Mouse (Mus musculus) monocyte, adult 59 days (primary cell): ENCODE data around the gene Cry2. TPM values are rescaled to one million over a fixed set of nuclear protein-coding genes. Genes with fewer than 3 reads are reported as not detected.

ENCODE experiments used
- total RNA-seq, 2 experiments: library from RNA; stranded (reverse); gene quantifications; one replicate each; pipeline ENCODE4 v1.2.4; 2023

The Cry2 gene
- 10 to 100 TPM; 17.8 to 24.6 TPM for total RNA-seq

DNA sequence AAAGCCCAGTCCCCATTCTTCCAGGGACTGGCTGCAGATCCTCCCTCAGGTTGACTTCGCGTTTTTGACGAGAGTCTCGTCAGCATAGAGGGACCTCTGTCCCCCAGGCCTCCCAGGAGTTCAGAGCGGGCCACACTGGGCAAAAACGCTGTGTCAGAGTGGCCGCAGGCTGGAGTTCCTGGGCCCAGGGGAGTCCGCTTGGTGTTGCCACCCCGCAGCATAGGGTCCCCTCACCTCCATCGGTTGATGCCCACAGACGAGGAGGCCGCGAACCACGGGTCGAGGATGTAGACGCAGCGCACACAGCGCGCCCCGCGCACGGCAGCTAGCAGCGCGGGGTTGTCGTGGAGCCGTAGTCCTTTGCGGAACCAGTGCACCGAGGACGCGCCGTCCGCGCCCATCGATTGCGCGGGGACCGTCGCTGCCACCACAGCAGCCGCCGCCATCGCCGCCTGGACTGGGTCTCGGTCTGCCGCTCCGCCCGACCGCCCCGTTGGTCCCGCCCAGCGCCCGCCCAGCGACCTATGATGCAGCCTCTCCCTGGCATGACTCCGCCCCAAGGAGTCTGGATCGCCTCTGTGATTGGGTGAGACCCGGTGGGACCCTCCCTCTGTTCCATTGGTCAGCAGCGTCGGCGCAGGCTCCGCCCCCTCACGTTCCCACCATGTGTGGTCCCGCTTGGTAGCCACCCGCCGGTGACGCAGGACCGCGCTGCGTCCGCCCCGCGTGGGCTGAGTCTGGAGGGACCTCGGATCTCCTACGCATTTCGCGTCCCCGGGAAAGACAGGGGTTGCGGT is at the start of gene Cry2:
Gene Cry2, minus strand, starts transcription at position 466 of the 797 bp plus-strand sequence.

DNA sequence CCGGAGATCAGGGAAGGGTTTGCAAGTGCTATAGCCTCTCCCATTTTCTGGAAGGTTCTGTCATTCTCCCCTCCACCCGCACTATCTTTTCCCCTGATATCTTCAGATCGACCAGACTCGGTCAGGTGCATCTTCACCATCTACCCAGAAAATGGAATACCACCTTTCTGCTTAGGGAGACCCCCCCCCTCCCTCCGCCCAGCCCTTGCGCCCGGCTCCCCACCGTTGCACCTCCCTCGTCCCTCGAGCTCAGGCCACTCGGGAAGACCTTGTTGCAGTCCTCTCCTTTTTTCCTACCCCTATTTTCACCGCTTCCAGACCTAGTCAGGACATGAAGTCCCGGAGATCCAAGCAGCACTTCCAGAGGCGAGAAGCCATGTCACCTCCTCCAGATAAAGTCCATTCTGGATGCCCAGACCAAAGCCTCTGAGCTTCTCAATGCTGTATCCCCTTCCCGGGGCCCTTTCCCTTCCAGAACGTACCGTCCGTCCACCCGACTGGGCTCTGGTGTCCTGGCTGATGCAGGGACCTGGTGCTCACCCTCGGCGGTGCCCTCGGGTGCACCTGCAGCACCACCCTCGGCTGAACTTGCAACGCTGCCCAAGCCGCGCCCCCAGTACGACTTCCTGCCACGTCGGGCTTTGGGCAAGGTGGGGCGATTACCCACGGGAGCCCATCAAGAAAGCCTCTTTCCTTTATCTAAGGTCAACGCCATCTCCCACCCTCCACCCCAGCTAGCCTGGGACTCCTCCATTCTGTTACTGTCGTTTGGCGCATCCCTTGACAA is 26.3 kb upstream of the Cry2 start, which contains the start of gene Slc35c1:
Gene Slc35c1, minus strand, starts transcription at position 618 of the 787 bp plus-strand sequence.

DNA sequence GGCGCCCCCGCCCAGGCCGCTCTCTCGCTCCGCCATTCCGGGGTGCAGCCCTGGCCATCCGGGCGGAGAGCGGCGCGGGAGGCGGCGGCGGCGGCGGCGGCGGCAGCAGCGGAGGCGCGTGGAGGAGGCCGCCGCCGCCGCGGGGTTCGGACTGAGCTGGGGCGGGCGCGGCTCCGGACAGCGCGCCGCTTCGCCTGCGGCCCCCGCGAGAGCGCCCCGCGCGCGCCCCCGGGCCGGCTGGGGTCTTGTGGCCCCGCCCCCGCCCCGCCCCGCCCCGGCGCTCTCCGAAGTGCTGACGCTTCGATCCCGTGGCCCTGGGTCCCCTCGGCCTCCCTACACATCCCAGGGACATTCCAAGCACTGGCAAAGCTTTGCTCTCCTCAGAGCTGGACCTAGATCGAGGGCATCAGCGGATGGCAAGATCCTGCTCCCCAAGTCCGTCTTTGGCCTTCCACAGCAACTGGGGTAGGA is 32.7 kb downstream of the Cry2 start, which contains the start of gene Mapk8ip1:
Gene Mapk8ip1, minus strand, starts transcription at position 173 of the 471 bp plus-strand sequence.

DNA sequence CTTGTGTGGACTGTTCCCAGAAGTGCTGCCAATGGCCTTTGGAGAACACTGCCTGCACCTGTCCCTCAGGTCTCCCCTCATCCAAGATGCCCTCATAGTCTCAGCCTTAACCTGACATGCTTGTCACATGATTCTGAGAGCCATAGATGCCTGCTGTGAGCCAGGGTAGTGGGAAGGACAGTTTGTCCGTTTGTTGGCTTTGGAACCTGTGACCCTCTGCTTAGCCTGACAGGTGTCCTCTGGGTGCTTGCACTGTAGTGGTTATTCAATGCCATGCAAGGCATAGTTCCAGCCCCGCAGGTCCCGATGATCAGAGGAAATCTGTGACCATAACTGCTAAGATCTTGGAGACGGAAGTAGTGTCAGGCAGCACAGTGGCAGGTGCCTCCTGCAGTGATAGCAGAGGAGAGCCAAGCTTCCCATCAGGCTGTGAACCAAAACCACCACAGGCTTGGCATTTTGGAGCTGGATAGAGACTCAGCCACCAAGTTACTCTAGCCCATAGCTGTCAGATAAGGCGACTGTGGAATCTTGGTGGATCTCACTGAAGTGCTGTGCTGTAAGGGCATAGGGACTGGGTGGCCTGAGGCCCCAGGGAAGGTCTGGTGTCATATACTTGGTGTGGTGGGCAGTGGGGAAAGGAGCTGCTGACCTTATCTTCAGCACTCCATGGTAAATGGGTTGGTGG is 51.8 kb downstream of the Cry2 start, which contains the start of gene 1700029I15Rik:
Gene 1700029I15Rik, plus strand, starts transcription at position 638 of the 688 bp plus-strand sequence.

DNA sequence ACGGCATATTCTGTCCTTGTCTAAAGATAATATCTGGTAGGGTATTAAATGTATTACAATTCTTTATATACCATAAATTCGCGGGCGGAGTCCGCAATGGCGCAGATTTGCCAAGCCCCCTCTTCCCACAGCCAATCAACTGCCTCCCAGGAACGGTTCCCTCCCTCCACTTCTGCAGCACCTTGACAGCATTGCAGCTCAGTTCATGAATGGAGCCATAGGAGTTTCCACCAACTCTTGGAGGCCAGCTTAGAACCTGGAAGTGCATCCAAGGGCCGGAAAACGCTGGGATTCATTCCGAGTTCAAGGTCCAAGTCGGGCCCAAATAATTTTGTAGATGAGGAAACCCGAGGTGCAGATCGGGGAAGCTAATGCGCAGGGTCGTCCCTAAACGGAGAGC is 59.3 kb downstream of the Cry2 start, which contains the start of the genes Pex16 and Large2:
Gene Pex16, plus strand, starts transcription at position 163 of the 400 bp plus-strand sequence.
Gene Large2, minus strand, starts transcription at position 356 of the 400 bp plus-strand sequence.

Other genes starting within 250 kb of the Cry2 start
- gene Pex16, start 59.4 kb downstream of the Cry2 start, total RNA-seq: 10 to 100 TPM; 28.5 to 28.6 TPM
- gene Large2, start 59.2 kb downstream of the Cry2 start, total RNA-seq: not detected
- gene 1700029I15Rik, start 51.5 kb downstream of the Cry2 start, total RNA-seq: 1 to 10 TPM; 3.4 to 3.6 TPM
- gene Mapk8ip1, start 32.8 kb downstream of the Cry2 start, total RNA-seq: 1 to 10 TPM; 2.0 to 3.0 TPM
- 10 to 100 TPM; 40.9 to 47.2 TPM for gene Slc35c1, start 26.5 kb upstream of the Cry2 start, total RNA-seq
- gene Chst1, start 165.7 kb upstream of the Cry2 start, total RNA-seq: 1 to 10 TPM; 1.8 to 2.8 TPM